Mouse (Mus musculus) v-Abl transformed pro-B cells (cell line): ENCODE measurements around the gene Rad51d.

Experiments used
- in situ Hi-C, 2 experiments: fragments of 400-800 bp; cut with MboI; formaldehyde crosslinking; loops; one replicate each; pipeline ENCODE4 v1.15.1; 2025; ENCODE audit not compliant: unreplicated experiment in 2 of 2

Rad51d gene

GRCm38 (mm10) chr11:82863059-82863458, 27.4 kb downstream of the Rad51d start:
- in situ Hi-C loops, result no loop called here

- in situ Hi-C loops, result no loop called here
Measured at GRCm38 (mm10) chr11:82862638-82863037, 27.8 kb downstream of the Rad51d start.

GRCm38 (mm10) chr11:82861558-82861957, 28.9 kb downstream of the Rad51d start:
- in situ Hi-C loops, result no loop called here

GRCm38 (mm10) chr11:82860759-82861158, 29.7 kb downstream of the Rad51d start:
- in situ Hi-C loops, result no loop called here

GRCm38 (mm10) chr11:82857307-82857848, 33.0 kb downstream of the Rad51d start:
- in situ Hi-C loops, result no loop called here

- in situ Hi-C loops, result no loop called here
Measured at GRCm38 (mm10) chr11:82856032-82856431, 34.4 kb downstream of the Rad51d start.

GRCm38 (mm10) chr11:82855327-82855973, 35.0 kb downstream of the Rad51d start:
- in situ Hi-C loops, result no loop called here

- in situ Hi-C loops, result no loop called here
Measured at GRCm38 (mm10) chr11:82854111-82854510, 36.3 kb downstream of the Rad51d start.

GRCm38 (mm10) chr11:82852958-82853357, 37.5 kb downstream of the Rad51d start:
- in situ Hi-C loops, result no loop called here

- in situ Hi-C loops, result no loop called here
Measured at GRCm38 (mm10) chr11:82852540-82852939, 37.9 kb downstream of the Rad51d start.

GRCm38 (mm10) chr11:82852115-82852514, 38.3 kb downstream of the Rad51d start:
- in situ Hi-C loops, result no loop called here

- in situ Hi-C loops, result no loop called here
Measured at GRCm38 (mm10) chr11:82850259-82850658, 40.2 kb downstream of the Rad51d start.

- in situ Hi-C loops, result no loop called here
Measured at GRCm38 (mm10) chr11:82847571-82848000, 42.8 kb downstream of the Rad51d start.

GRCm38 (mm10) chr11:82846938-82847337, 43.5 kb downstream of the Rad51d start:
- in situ Hi-C loops, result no loop called here

GRCm38 (mm10) chr11:82846079-82846436, 44.4 kb downstream of the Rad51d start:
- in situ Hi-C loops, result no loop called here

GRCm38 (mm10) chr11:82845415-82846078, 44.9 kb downstream of the Rad51d start:
- in situ Hi-C loops, result no loop called here

- in situ Hi-C loops, result no loop called here
Measured at GRCm38 (mm10) chr11:82844771-82845414, 45.5 kb downstream of the Rad51d start.

- in situ Hi-C loops, result no loop called here
Measured at GRCm38 (mm10) chr11:82838511-82838910, 51.9 kb downstream of the Rad51d start.

- in situ Hi-C loops, result no loop called here
Measured at GRCm38 (mm10) chr11:82837848-82838247, 52.6 kb downstream of the Rad51d start.

- in situ Hi-C loops, result no loop called here
Measured at GRCm38 (mm10) chr11:82837192-82837591, 53.2 kb downstream of the Rad51d start.

GRCm38 (mm10) chr11:82835616-82836432, 54.6 kb downstream of the Rad51d start:
- in situ Hi-C loops, result no loop called here
